Mouse (Mus musculus) MEL-GATA-1-ER (cell line): ENCODE results near the gene Gm9495.
"Not testable (repeated sequence)": the region's sequence is repeated elsewhere in the genome, so short reads cannot be mapped to it uniquely, and the experiment has no call there.

Experiments
- DNase-seq: peaks from one replicate; pipeline ENCODE4 v3.0.0-alpha.2; 2012; ENCODE audit warnings: low read depth; ENCODE audit errors: extremely low read depth

Gene Gm9495

DNA sequence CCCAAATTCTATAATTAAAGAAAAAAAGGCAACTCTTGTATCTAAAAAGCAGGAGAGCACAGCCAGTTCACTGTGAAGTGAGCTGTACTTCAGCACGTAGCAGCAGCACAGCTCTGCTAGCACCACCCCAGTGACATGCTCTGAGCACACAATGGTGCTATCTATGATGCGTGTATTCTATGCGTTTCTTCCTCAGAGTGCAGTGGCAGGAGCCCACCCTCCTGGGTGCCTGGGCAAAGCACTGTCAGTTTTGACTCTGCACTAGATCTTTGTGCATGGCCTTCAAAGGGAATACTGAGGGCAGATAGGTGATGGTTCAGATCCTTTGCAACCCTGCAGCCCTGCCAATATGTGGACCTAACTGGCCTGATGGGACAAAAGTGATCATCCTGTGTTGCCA is at the start of gene Gm9495:
Gene Gm9495, minus strand, starts transcription at position 101 of the 400 bp plus-strand sequence.
- DNase-seq, result not testable (repeated sequence)

DNA sequence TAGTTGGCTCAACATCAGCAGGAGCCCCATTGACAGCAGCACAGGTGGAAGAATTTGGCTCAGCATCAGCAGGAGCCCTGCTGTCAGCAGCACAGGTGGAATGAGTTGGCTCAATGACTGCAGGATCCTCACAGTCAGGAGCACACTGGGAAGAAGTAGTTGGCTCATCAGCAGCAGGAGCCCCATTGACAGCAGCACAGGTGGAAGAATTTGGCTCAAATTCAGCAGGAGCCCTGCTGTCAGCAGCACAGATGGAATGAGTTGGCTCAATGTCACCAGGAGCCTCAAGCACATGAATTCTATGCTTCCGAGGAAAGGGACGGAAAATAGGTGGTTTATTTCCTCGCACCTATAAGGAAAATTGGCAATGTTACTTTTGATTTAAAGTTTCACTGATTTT is 21.6 kb upstream of the Gm9495 start:
- not testable (repeated sequence) for DNase-seq

DNA sequence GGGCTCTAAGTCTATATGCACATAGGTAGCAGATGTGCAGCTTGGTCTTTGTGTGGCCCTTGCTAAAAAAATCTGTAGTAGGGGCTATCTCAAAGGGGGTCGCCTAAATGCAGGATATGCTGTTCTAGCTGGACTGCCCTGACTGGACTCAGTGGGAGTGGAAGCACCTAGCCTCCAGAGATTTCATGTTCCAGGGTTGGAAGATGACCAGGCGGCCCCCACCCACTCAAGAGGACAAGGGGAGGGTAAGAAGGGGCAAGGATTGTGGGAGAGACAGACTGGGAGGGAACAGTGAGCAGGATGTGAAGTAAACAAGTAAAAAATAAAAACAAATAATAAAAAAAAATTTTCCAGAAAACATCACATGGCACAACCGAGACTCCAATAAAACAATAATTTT is 33.3 kb downstream of the Gm9495 start:
- DNase-seq, result not testable (repeated sequence)

DNA sequence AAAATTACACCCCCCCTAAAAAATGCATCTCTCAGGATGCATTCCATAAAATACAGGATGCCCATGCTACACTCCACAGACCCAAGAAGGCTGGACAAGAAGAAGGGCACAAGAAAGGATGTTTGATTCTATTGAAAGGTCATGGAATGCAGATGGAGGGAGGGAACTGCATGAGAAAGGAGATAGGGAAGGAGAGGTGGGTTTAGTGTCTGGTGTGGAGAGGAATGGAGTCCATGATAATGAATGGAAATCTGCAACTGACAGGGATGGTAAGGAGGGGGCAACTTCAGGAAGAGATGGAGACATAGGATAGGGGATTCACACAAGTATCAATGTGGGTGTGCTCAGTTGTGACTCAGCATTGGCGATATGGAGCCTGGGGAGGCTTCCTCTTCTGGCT is 39.0 kb downstream of the Gm9495 start:
- DNase-seq, result no peak

DNA sequence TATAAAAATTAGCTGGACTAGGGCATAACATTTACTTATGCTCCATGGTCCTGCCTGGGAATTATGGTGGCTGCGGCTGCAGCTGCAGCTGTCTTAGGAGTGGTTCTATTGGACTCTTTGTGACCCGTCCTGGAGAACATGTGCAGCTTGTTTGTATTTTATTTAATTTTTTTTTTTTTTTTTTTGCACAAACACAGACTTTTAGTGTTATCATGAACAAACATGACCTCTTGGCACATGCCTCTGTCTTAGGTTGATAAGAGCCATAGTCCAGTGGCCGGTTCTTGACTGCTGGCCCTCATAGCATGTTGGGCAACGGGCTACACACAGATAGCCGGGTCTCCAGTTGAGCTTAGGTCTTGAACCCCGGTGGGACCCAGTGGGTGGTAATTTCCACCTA is 48.6 kb downstream of the Gm9495 start:
- no peak for DNase-seq

DNA sequence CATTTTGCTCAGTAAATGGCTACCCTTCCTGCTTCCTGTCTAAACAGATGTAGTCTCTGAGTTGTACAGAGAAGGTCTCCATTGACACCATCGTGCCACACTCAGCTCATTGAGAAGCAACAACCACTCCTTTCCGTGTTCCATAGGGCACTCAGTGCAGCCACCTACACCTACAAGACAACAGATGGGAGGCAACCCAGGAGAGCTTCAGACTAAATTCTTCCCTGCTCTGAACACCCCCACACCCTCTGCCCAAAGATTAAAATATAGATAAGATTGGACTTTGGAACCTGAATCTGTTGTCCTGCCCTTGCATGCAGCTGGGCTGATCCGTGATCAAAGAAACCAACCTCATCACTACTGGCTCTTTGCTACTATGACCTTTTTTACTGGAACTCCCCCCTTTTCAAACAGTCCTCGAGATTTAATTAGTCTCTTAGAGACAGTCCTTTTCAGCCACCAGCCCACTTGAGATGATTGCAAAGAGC is 53.4 kb downstream of the Gm9495 start:
- DNase-seq, result no peak

DNA sequence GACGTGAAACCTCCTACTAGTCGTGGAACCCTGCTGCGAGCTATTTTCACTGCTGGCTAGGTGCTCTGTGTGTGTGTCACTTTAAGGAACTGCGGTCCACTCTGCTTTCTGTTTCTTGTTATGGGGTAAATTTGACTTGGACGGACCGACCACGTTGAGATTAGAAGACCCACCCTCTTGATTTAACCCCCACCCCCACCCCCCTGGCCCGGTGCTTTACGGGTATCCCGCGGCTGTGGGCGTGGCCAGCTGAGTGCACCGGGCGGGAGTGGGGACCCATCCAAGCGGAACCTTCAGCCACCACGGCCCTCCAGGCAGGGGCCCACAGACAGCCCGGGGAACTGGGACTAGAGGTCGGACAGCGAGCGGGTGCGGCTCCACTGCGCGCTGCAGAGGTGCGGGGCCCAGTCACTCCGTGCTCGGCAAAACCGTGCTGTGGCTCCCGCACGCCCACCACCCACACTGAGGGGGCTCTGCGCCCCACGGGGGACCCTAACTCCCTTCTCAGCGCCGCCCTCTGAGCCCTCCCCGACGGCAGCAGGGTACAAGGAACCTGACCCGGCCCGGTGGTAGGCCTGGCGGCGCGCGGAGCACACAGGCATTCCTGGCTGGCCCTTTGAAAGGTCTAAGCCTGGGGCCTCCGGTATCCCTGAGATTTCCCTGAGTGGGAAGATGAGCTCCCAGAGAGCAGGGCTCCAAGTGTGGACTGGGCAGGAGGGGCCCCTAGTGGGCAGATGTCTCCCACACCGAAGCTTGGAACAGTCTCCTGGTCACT is 54.0 kb downstream of the Gm9495 start:
- DNase-seq, result no peak

DNA sequence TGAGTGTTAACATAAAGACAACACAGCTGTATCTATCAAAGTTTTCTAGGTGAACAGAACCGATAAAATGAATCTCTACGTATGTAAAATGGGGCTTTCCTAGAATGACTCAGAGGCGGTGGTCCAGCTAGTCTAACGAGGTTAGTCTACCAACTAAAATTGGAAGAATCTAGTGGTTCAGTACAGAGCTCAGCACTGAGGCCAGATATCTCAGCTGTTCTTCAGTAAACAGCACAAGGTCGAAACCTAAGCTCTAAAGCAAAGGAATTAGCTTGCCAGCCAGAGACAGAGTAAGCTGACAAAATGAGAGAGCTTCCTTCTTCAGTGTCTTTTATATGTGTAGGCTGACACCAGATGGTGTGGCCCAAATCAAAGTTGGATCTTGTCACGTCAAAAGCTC is 57.2 kb downstream of the Gm9495 start:
- no peak for DNase-seq

DNA sequence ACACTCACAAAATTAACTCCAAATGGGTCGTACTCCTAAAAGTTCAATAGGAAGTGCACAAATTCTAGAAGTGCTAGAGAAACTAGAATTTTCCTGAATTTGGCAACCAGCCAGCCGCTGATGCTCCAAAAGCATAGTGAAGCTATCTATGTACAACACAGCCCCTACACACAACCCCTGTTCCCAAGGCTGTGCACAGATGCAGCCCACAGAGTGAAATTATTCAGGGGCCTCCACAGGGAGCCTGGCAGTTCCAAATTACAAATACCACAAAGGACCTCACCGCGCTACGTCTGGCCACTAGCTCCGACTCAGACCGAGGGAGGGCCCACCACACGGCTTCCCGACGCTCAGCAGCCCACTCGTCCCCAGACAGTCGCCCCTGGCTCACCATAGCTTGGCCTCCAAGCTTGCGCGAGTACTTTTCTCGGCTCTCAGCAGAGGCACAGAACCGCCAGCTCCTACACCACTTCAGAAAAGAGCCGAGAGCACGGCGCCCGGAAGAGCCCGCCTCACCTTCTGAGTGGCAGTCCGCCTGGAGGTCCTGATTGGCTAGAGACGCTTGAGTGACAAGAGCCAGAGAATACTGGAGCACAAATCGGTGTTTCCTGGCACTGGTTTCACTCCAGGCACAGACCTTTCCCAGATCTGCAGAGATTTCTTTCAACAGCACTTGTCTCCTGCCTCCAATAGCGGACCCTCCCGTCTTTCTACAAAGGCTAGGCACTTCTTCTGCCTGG is 58.1 kb downstream of the Gm9495 start:
- DNase-seq, result no peak

DNA sequence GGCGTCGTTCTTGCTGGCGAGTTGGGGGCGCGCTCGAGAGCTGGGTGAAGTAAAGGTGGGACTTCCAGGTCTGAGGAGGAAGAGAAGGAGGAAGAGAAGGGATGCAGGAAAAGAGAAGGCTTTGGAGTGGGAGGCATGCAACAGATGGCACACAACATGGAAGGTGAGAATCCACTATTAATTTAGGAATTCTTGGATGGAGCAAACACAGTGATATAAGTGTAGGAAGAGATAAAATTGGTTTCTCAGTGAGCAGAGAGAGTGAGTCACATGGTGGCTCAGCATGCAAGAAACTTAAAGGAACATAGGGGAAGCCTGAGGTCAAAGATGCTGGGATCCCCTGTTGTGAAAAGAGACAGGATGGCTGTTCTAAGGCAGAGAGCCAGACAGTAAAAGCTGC is 69.0 kb downstream of the Gm9495 start:
- no peak for DNase-seq
